Mouse (Mus musculus) limb, embryonic 10.5 days (tissue): ENCODE data around the gene Usp33. TPM values are rescaled to one million over a fixed set of nuclear protein-coding genes. Genes with fewer than 3 reads are reported as not detected.

Source experiments
- DNase-seq: peaks from one replicate; pipeline ENCODE4 v3.0.0-alpha.2; 2017; ENCODE audit warnings: low spot score
- H3K27ac ChIP-seq: fragments of 300-500 bp; sonication (generic); 2 replicates; pipeline ENCODE4 v1.5.1; 2016; ENCODE audit warnings: mild to moderate bottlenecking
- H3K27me3 ChIP-seq: fragments of 300-500 bp; sonication (generic); 2 replicates; pipeline ENCODE4 v1.6.1; 2016; ENCODE audit warnings: low read depth, mild to moderate bottlenecking; ENCODE audit not compliant: poor library complexity, severe bottlenecking
- H3K36me3 ChIP-seq: fragments of 300-500 bp; sonication (generic); 2 replicates; pipeline ENCODE4 v1.6.1; 2016; ENCODE audit warnings: mild to moderate bottlenecking, moderate library complexity
- H3K4me1 ChIP-seq: fragments of 300-500 bp; sonication (generic); 2 replicates; pipeline ENCODE4 v1.6.1; 2016
- H3K4me3 ChIP-seq: fragments of 300-500 bp; sonication (generic); 2 replicates; pipeline ENCODE4 v1.5.1; 2016; ENCODE audit warnings: mild to moderate bottlenecking, moderate library complexity
- H3K9me3 ChIP-seq: fragments of 300-500 bp; sonication (generic); replicated peaks from 2 replicates; pipeline ENCODE4 v1.6.1; 2016; ENCODE audit warnings: mild to moderate bottlenecking
- WGBS: fragments of 180-500 bp; shearing (Covaris S2); methylation state at CpG from one replicate; pipeline ENCODE4 v1.1.7; 2016; 5-methylcytosine and 5-hydroxymethylcytosine counted together
- polyA plus RNA-seq: library from polyadenylated mRNA; unstranded; fragments of >200 nt; fragmentation: Nextera tagmentation; extraction: Ambion mirVana; gene quantifications from 2 replicates; pipeline ENCODE4 v1.2.1, GENCODE M21; 2016

Usp33 gene
- polyA plus RNA-seq, 1 experiment from 2014 or later: 52.0 TPM

DNA sequence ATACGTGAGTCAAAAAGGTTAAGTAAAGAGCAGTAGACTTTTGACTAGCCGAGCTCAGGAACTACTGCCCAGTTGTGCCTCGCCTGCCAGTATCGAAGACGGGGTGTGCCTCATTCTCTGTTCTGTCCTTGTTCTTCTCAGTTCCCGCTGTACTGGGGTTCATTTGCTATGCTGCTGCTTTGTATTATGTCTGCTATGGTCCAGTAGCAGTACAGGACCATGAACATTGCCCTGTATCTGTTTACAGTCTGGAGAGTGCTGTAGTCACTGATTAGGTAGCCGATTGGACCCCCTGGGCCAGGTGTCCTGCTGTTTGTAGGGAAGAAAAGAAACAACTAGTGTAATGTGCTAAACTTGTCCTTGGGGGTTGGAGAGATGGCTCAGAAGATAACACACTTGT, 91.8 kb downstream of the Usp33 start:
- DNase-seq: no peak
- WGBS: 96% methylated on average over 7 of the region's 7 CpGs
- no peaks in the 10 kb centered on the region for H3K4me1 ChIP-seq
- H3K9me3 ChIP-seq: no peaks in the 10 kb centered on the region
- peaks cover 46% of the 10 kb centered on the region for H3K36me3 ChIP-seq
- H3K27me3 ChIP-seq: no peaks in the 10 kb centered on the region
- no peak overlapping the region for H3K4me3 ChIP-seq
- H3K27ac ChIP-seq: no peak overlapping the region

DNA sequence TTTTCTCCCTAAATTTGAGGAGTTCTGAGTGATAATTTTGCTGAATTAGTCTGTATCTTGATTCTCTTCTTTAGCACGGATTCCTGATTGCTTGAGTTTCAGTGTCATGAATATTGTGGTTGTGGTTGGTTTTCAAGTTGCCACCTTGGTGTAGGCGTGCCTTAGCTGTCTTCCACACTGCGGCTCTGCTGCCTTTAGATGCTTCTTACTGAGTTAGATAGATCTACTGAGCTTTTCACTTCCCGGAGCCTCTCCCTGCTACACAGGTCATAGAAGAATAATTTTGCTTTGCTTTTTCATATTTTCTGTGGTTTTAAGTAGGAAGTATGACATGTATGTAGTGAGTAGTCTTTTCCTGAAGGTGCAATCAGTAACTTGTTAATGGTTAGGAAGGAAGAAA, 96.5 kb downstream of the Usp33 start:
- Histone ChIP-seq H3K4me3 (no peak overlapping the region), H3K4me1 (no peaks in the 10 kb centered on the region), H3K27me3 (no peaks in the 10 kb centered on the region), H3K36me3 (peaks cover 16% of the 10 kb centered on the region), H3K9me3 (no peaks in the 10 kb centered on the region), H3K27ac (no peak overlapping the region)
- 88% methylated on average over 4 of the region's 4 CpGs for WGBS
- no peak for DNase-seq

Other genes with a start within 250 kb of the Usp33 start
- 2.1 and 4.5 TPM in 2 replicates for gene Gipc2, start 180.2 kb upstream of the Usp33 start, polyA plus RNA-seq
- 14.0 and 20.7 TPM in 2 replicates for gene Dnajb4, start 136.2 kb upstream of the Usp33 start, polyA plus RNA-seq
- gene Fubp1, start 136.1 kb upstream of the Usp33 start, polyA plus RNA-seq: 412 and 467 TPM in 2 replicates
- gene Nexn, start 80.1 kb upstream of the Usp33 start, polyA plus RNA-seq: 3.0 and 3.1 TPM in 2 replicates
- gene Miga1, start 6.1 kb upstream of the Usp33 start, polyA plus RNA-seq: 16.8 and 21.5 TPM in 2 replicates
- 57.8 and 60.1 TPM in 2 replicates for gene Zzz3, start 49.0 kb downstream of the Usp33 start, polyA plus RNA-seq